Mouse (Mus musculus) thymus, adult 2 months (tissue): Measurements from ENCODE around the gene Pigx. TPM values are rescaled to one million over a fixed set of nuclear protein-coding genes. Genes with fewer than 3 reads are reported as not detected.

Experiments
- DNase-seq: peaks from one replicate; pipeline ENCODE4 v3.0.0; 2021
- H3K27ac ChIP-seq: fragments of 200-500 bp; 2 replicates; pipeline ENCODE4 v1.5.1; 2012; ENCODE audit warnings: low read length, control low read depth; ENCODE audit not compliant: control insufficient read depth, insufficient read depth
- H3K27me3 ChIP-seq: fragments of 200-500 bp; 2 replicates; pipeline ENCODE4 v1.6.1; 2012; ENCODE audit warnings: mild to moderate bottlenecking, low read length, moderate library complexity, mixed read lengths; ENCODE audit not compliant: control insufficient read depth, insufficient read depth
- H3K36me3 ChIP-seq: fragments of 200-500 bp; 2 replicates; pipeline ENCODE4 v1.6.1; 2012; ENCODE audit warnings: mild to moderate bottlenecking, low read length, moderate library complexity; ENCODE audit not compliant: control insufficient read depth, insufficient read depth
- H3K4me1 ChIP-seq: fragments of 200-500 bp; replicated peaks from 2 replicates; pipeline ENCODE4 v1.6.1; 2012; ENCODE audit warnings: low read length; ENCODE audit not compliant: control insufficient read depth, insufficient read depth
- H3K4me3 ChIP-seq: fragments of 200-500 bp; 2 replicates; pipeline ENCODE4 v1.5.1; 2012; ENCODE audit warnings: mild to moderate bottlenecking, low read length, control low read depth, moderate library complexity; ENCODE audit not compliant: control insufficient read depth, insufficient read depth
- CTCF ChIP-seq: fragments of 200-500 bp; IDR thresholded peaks from 2 replicates; pipeline ENCODE4 v1.5.1; 2012; ENCODE audit warnings: mild to moderate bottlenecking, control low read depth, low read length, moderate library complexity, borderline replicate concordance; ENCODE audit not compliant: control insufficient read depth, poor library complexity, insufficient read depth; ENCODE audit errors: extremely low read depth
- POLR2A ChIP-seq: fragments of 200-500 bp; IDR thresholded peaks from 2 replicates; pipeline ENCODE4 v1.6.1; 2012; ENCODE audit warnings: mild to moderate bottlenecking, low read length, control low read depth, moderate library complexity; ENCODE audit not compliant: control insufficient read depth, poor library complexity, insufficient read depth; ENCODE audit errors: extremely low read depth
- WGBS: fragments of 180-500 bp; shearing (Covaris S2); methylation state at CpG from one replicate; pipeline ENCODE4 v1.1.7; 2018; 5-methylcytosine and 5-hydroxymethylcytosine counted together
- polyA plus RNA-seq: library from polyadenylated mRNA; depleted of rRNA; stranded (reverse); fragments of >200 nt; gene quantifications from 2 replicates; pipeline ENCODE4 v1.2.3, GENCODE M21; 2012; rRNA removed

Gene Pigx
- polyA plus RNA-seq: 81.6 and 89.5 TPM in 2 replicates

GRCm38 (mm10) chr16:32099638-32100150, at the start of gene Pigx, which contains the start of gene Cep19:
TSS of gene Pigx (minus strand) at chr16:32099740.
TSS of gene Cep19 (plus strand) at chr16:32099800.
- H3K27ac ChIP-seq: peak within 1 kb of the TSS; percentile 71
- peaks cover 4% of the 10 kb centered on the region; the same call in 1 of the 2 replicates for H3K4me1 ChIP-seq
- no peaks in the 10 kb centered on the region for H3K27me3 ChIP-seq
- peaks cover 6% of the 10 kb centered on the region; the same call in 1 of the 2 replicates for H3K36me3 ChIP-seq
- DNase-seq: peak; percentile 88
- WGBS: under 1% methylated on average over 34 of the region's 34 CpGs
- TF ChIP-seq POLR2A (peak; percentile 59; the same call in 1 of the 2 replicates), CTCF (0 out of 2 replicates have a peak, but pooled peaks have one; percentile 12)
- peak within 1 kb of the TSS; percentile 90 for H3K4me3 ChIP-seq

GRCm38 (mm10) chr16:32147589-32148207, 48.2 kb upstream of the Pigx start:
- no peaks in the 10 kb centered on the region for H3K4me1 ChIP-seq
- TF ChIP-seq CTCF (no peak), POLR2A (no peak)
- no peak overlapping the region for H3K4me3 ChIP-seq
- WGBS: 87% methylated on average over 11 of the region's 13 CpGs
- peaks cover 53% of the 10 kb centered on the region for H3K36me3 ChIP-seq
- no peaks in the 10 kb centered on the region for H3K27me3 ChIP-seq
- DNase-seq: no peak
- no peak overlapping the region for H3K27ac ChIP-seq

GRCm38 (mm10) chr16:32144592-32144991, 45.1 kb upstream of the Pigx start:
- Histone ChIP-seq H3K36me3 (peaks cover 62% of the 10 kb centered on the region), H3K4me1 (no peaks in the 10 kb centered on the region), H3K27ac (no peak overlapping the region), H3K27me3 (no peaks in the 10 kb centered on the region), H3K4me3 (no peak overlapping the region)
- 96% methylated on average over 17 of the region's 17 CpGs for WGBS
- no peak for TF ChIP-seq POLR2A
- TF ChIP-seq CTCF: no peak
- DNase-seq: no peak

- DNase-seq: no peak
- TF ChIP-seq POLR2A: no peak
- no peak for TF ChIP-seq CTCF
- Histone ChIP-seq H3K4me3 (no peak overlapping the region), H3K27ac (no peak overlapping the region), H3K36me3 (peaks cover 62% of the 10 kb centered on the region), H3K4me1 (no peaks in the 10 kb centered on the region), H3K27me3 (no peaks in the 10 kb centered on the region)
- 96% methylated on average over 15 of the region's 15 CpGs for WGBS
Observed at GRCm38 (mm10) chr16:32143766-32144165, 44.2 kb upstream of the Pigx start.

DNA sequence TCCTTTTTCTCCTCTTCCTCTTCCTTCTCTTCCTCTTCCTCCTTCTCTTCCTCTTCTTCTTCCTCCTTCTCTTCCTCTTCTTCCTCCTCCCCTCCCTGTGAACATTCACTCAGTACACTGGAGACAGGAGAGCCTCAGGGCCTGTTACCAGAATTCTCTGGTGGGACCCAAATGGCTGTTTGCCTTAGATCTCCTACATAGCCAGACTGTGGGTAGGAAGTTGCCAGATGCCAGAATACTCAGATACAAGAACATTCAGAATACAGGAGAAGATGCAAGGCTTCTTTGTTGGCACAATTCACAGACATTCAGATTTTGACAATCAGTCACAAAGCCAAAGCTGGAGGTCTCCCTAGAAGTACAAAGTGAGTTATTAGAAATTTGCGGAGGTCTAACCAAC, 39.4 kb upstream of the Pigx start:
- H3K27me3 ChIP-seq: no peaks in the 10 kb centered on the region
- no peak for TF ChIP-seq CTCF
- TF ChIP-seq POLR2A: no peak
- H3K36me3 ChIP-seq: peaks cover 22% of the 10 kb centered on the region
- no peak for DNase-seq
- no peak overlapping the region for H3K4me3 ChIP-seq
- no peaks in the 10 kb centered on the region for H3K4me1 ChIP-seq
- no peak overlapping the region for H3K27ac ChIP-seq
- WGBS: 100% methylated on average over 1 of the region's 1 CpGs

- TF ChIP-seq CTCF (no peak), POLR2A (no peak)
- H3K27ac ChIP-seq: no peak overlapping the region
- H3K27me3 ChIP-seq: no peaks in the 10 kb centered on the region
- WGBS: 96% methylated on average over 7 of the region's 7 CpGs
- H3K36me3 ChIP-seq: no peaks in the 10 kb centered on the region
- peaks cover under 1% of the 10 kb centered on the region; the same call in 1 of the 2 replicates for H3K4me1 ChIP-seq
- no peak for DNase-seq
- no peak overlapping the region for H3K4me3 ChIP-seq
Observed at GRCm38 (mm10) chr16:32135842-32136357, 36.4 kb upstream of the Pigx start.

GRCm38 (mm10) chr16:32133148-32133547, 33.6 kb upstream of the Pigx start:
- Histone ChIP-seq H3K27ac (no peak overlapping the region), H3K4me1 (peaks cover 17% of the 10 kb centered on the region), H3K36me3 (no peaks in the 10 kb centered on the region), H3K27me3 (no peaks in the 10 kb centered on the region), H3K4me3 (no peak overlapping the region)
- DNase-seq: no peak
- 95% methylated on average over 3 of the region's 3 CpGs for WGBS
- TF ChIP-seq POLR2A (no peak), CTCF (no peak)
